Mouse (Mus musculus): ENCODE results near the gene 3110009E18Rik.

DNA sequence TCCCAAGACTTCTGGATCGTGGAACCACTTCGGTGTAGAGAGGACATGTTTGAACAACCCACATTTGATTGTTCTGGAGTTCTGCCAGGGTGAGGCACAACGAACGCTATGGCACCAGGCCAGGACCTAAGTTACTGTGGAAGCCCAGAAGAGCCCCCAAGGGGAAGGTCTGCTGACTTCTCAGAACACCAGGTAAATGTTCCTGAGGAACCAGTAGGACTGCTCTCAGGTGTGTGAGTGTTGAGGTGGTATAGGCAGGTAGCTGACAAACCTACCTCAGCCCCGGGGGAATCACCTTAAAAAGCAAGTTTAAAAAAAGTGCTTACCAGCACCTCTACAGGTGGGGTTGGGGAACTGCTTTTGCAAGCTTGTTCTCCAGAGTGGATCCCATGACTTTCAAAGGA is 15.4 kb upstream of the 3110009E18Rik start:
- TF ChIP-seq CTCF (IDR thresholded peaks at IDR 0.05; ENCODE audit: control insufficient read depth, insufficient read depth, insufficient replicate concordance, low read depth, low read length): no peak
- TF ChIP-seq POLR2A (IDR thresholded peaks at IDR 0.05; ENCODE audit: control insufficient read depth, low read depth, low read length): no peak

Data from testis, adult 2 months (tissue).